In the genomic region with DNA sequence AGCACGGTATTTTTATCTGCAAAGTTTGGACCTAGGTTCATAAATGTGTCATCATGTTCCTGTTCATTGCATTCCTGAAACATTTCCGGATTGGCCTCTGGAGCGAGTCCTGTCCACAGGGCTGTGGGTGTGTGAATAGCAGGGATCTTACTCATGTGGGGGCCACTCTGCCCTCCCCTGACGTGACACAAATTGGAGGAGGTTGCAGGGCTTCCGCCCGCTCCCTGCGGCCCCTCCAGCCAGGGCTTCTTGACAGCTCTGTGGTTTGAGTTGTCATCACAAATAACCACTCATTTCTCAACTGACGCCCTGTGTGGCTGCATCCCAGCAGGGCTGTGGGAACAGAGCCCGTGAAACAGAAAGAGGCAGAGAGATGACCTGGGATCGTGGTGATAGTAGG, we compare ENCODE assay signal across 9 mouse cellular contexts.
DNase-seq lines count a peak whose midpoint lies in the region; ATAC-seq and TF ChIP-seq lines count a peak whose summit lies in the region.
"Had no signal": no experiment of that assay in that cellular context is flagged by ENCODE, and none has a peak within 500 bp of the region (broad histone marks: within the 10 kb centered on the region; RNA-seq: fewer than 3 reads in every experiment).

No protein-coding gene starts in this region.

- DNase-seq in gastrocnemius, adult 2 months, result peak; percentile 59
- no peak for DNase-seq in gastrocnemius, postnatal 4 days (ENCODE audit: low spot score in 2 of 2)
- DNase-seq in 3T3-L1 (ENCODE audit: low read depth, low spot score), result peak; percentile 28
- no peak for DNase-seq in cerebellum, adult 11-12 months
- DNase-seq in cerebellum, postnatal 36 days, result no peak

- no peak overlapping the region for H3K27ac ChIP-seq in gastrocnemius, adult 2 months
- H3K27ac ChIP-seq in heart, embryonic 15.5 days, result no peak overlapping the region
- H3K27ac ChIP-seq in liver, embryonic 15.5 days (replicated peaks), result no peak overlapping the region
- H3K27ac ChIP-seq in midbrain, embryonic 13.5 days, result no peak overlapping the region
- H3K27ac ChIP-seq: embryonic facial prominence, embryonic 13.5 days had no signal

- ATAC-seq in heart, embryonic 15.5 days (replicated peaks; ENCODE audit: insufficient number of reproducible peaks, insufficient read depth, low FRiP score, low read depth), result 0 out of 2 replicates have a peak, but pooled peaks have one; percentile 14
- ATAC-seq in liver, embryonic 15.5 days (ENCODE audit: insufficient read depth), result peak; percentile 25; the same call in 1 of the 2 replicates
- ATAC-seq in midbrain, embryonic 13.5 days, result no peak

- no peak for TF ChIP-seq CTCF in gastrocnemius, adult 2 months (IDR thresholded peaks at IDR 0.05)

- H3K4me3 ChIP-seq in gastrocnemius, adult 2 months, result no peak overlapping the region
- H3K4me3 ChIP-seq in heart, embryonic 15.5 days, result no peak overlapping the region
- no peak overlapping the region for H3K4me3 ChIP-seq in liver, embryonic 15.5 days (replicated peaks)
- no peak overlapping the region for H3K4me3 ChIP-seq in midbrain, embryonic 13.5 days (replicated peaks)
- H3K4me3 ChIP-seq: embryonic facial prominence, embryonic 13.5 days had no signal

- no peaks in the 10 kb centered on the region for H3K36me3 ChIP-seq in heart, embryonic 15.5 days
- no peaks in the 10 kb centered on the region for H3K36me3 ChIP-seq in liver, embryonic 15.5 days (replicated peaks)
- H3K36me3 ChIP-seq in midbrain, embryonic 13.5 days, result no peaks in the 10 kb centered on the region
- H3K36me3 ChIP-seq: embryonic facial prominence, embryonic 13.5 days had no signal

- H3K4me2 ChIP-seq in heart, embryonic 15.5 days, result 0 out of 2 replicates have a peak overlapping the region, but pooled peaks have one; percentile 21
- no peak overlapping the region for H3K4me2 ChIP-seq in liver, embryonic 15.5 days
- H3K4me2 ChIP-seq in midbrain, embryonic 13.5 days (replicated peaks), result no peak overlapping the region
- H3K4me2 ChIP-seq: embryonic facial prominence, embryonic 13.5 days had no signal

- H3K9ac ChIP-seq in heart, embryonic 15.5 days, result no peak overlapping the region
- no peak overlapping the region for H3K9ac ChIP-seq in liver, embryonic 15.5 days
- H3K9ac ChIP-seq in midbrain, embryonic 13.5 days (replicated peaks), result no peak overlapping the region
- H3K9ac ChIP-seq: embryonic facial prominence, embryonic 13.5 days had no signal

- 44% methylated on average over 10 of the region's 10 CpGs for WGBS in heart, embryonic 15.5 days
- 15% methylated on average over 10 of the region's 10 CpGs for WGBS in liver, embryonic 15.5 days (ENCODE audit: insufficient replicate concordance)
- WGBS in midbrain, embryonic 13.5 days, result 83% methylated on average over 10 of the region's 10 CpGs

- H3K27me3 ChIP-seq in heart, embryonic 15.5 days, result 0 out of 2 replicates have a peak, but pooled peaks cover 5% of the 10 kb centered on the region
- H3K27me3 ChIP-seq in liver, embryonic 15.5 days, result no peaks in the 10 kb centered on the region
- H3K27me3 ChIP-seq in midbrain, embryonic 13.5 days, result 0 out of 2 replicates have a peak, but pooled peaks cover 5% of the 10 kb centered on the region

- H3K4me1 ChIP-seq in heart, embryonic 15.5 days (replicated peaks), result peaks cover 5% of the 10 kb centered on the region
- H3K4me1 ChIP-seq in liver, embryonic 15.5 days (replicated peaks), result no peaks in the 10 kb centered on the region
- no peaks in the 10 kb centered on the region for H3K4me1 ChIP-seq in midbrain, embryonic 13.5 days (replicated peaks)

- intact Hi-C loops in gastrocnemius, adult 2 months (cut with DNase I), result no loop called here

- no peaks in the 10 kb centered on the region for H3K9me3 ChIP-seq in heart, embryonic 15.5 days (replicated peaks)
- no peaks in the 10 kb centered on the region for H3K9me3 ChIP-seq in liver, embryonic 15.5 days (replicated peaks)
- H3K9me3 ChIP-seq in midbrain, embryonic 13.5 days, result no peaks in the 10 kb centered on the region
- H3K9me3 ChIP-seq: embryonic facial prominence, embryonic 13.5 days had no signal

Comparison
In these comparisons a context has a peak if more than half of its experiments do, and no peak if none do; other contexts are left out.
1. DNase-seq: peak in gastrocnemius, adult 2 months (single experiment) and 3T3-L1 (single experiment); none in gastrocnemius, postnatal 4 days (0 of 2), cerebellum, adult 11-12 months (single experiment) and cerebellum, postnatal 36 days (0 of 2).